Mouse (Mus musculus) embryo, embryonic 11 days (tissue): ENCODE measurements around the gene Dock9.

Source experiments
- DNase-seq: peaks from one replicate; pipeline ENCODE4 v3.0.0-alpha.2; 2015

Gene Dock9

GRCm38 (mm10) chr14:121500577-121500976, 297.1 kb downstream of the Dock9 start:
- no peak for DNase-seq

GRCm38 (mm10) chr14:121499769-121500168, 297.9 kb downstream of the Dock9 start:
- DNase-seq: no peak

DNA sequence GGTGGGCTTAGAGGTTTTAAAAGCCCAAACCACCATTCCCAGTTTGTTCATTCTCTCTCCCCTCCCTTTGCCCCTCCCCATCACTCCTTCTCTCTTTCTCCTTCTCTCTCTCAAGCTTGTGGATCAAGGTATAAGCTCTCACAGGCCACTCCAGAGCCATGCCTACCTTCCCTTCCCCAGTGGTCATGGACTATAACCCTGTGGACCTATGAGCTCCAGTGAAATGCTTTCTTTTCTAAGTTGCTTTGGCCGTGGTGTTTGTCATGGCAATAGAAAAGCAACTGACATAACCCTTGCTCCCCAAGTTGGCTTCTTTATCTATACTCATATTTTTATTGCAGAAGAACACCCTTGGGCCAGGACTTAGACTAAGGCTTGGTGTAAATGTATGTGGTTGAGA, 299.8 kb downstream of the Dock9 start:
- DNase-seq: no peak

- no peak for DNase-seq
These were observed 301.9 kb downstream of the Dock9 start for GRCm38 (mm10) chr14:121495741-121496140.

DNA sequence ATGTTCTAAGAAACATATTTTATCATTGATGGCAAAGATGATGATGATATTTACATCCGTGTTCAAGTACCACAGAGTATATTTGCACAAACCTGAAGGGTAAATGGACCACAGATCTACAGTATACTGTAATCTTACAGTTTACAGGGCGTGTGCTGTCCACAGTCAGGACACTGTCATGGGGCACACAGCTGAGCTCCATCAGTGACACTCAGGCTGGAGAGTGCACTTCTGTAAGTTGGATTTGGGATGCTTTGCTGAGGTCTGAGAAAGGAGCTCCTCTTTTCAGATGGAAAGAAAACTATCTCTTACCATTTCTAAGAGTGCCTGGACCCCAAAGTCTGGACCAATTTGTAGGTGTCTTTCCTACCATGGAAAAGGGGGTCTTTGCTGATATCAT, 302.5 kb downstream of the Dock9 start:
- DNase-seq: no peak

- DNase-seq: no peak
These were observed 303.4 kb downstream of the Dock9 start for GRCm38 (mm10) chr14:121494238-121494637.

- no peak for DNase-seq
These were observed 303.9 kb downstream of the Dock9 start for GRCm38 (mm10) chr14:121493712-121494111.

GRCm38 (mm10) chr14:121492328-121492727, 305.3 kb downstream of the Dock9 start:
- DNase-seq: no peak
